Mouse (Mus musculus): ENCODE results near the gene Utp3.

Gene Utp3

GRCm38 (mm10) chr5:88569541-88569940, 15.3 kb downstream of the Utp3 start:
- no peak for DNase-seq (ENCODE audit: low spot score)

DNA sequence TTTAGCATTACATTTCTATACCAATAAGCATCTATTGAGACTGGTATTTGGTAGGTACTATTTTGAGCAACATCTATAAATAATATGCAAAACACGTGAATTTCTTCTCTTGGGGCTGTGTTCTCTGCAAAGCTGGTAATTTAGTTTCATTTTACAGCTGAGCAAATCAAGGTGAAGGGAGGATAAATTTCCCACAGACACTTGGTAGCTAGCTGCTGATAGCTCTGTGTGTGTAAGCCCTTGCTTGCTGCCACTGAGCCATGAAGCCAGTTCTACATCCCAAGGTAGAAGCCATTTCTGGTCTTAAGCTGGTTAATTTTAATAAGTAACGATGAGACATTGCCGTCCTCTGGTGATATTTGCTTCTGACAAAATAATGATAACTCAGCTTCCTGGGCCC, 20.6 kb downstream of the Utp3 start:
- no peak for DNase-seq (ENCODE audit: low spot score)

- DNase-seq (ENCODE audit: low spot score) = no peak
These were observed 21.5 kb downstream of the Utp3 start for GRCm38 (mm10) chr5:88575506-88576338.

DNA sequence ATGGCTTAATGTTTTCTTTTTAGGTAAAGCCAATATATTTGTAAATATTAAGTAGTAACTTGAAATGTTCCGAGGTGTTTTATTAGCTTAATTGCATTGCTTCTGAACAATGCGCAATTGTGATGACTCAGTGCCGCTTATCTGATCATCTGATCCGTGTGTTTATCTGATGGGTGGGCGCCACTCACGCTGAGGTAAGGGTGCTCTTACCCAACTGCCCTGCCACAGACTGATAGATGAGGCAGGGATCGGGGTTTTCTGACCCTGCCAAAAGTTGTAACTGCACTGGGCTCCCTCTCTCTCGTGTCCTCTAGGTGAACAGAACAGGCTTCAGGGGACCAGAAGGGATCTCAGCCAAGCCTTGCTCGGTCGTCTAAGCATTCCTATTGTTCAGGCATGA, 26.4 kb downstream of the Utp3 start:
- DNase-seq (ENCODE audit: low spot score) = no peak

DNA sequence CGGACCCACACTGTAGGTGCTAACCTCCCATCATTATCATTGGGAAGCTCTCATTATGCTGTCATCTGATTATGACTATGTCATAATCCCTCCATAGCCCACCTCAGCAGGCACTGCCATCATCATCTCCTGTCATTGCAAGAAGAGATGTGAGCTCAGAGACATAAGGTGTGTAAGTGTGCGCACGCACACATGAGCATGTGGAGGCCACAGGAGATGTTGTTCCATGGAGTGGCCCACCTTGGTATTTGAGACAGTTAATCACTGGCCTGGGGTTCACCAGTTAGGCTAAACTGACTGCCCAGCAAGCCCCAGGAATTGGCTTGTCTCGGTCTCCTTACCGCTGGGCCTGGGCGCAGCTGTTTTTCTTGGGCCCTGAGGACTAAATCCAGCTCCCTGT, 27.1 kb downstream of the Utp3 start:
- no peak for DNase-seq (ENCODE audit: low spot score)

- DNase-seq (ENCODE audit: low spot score) = no peak
These were observed 29.2 kb downstream of the Utp3 start for GRCm38 (mm10) chr5:88583271-88584031.

DNA sequence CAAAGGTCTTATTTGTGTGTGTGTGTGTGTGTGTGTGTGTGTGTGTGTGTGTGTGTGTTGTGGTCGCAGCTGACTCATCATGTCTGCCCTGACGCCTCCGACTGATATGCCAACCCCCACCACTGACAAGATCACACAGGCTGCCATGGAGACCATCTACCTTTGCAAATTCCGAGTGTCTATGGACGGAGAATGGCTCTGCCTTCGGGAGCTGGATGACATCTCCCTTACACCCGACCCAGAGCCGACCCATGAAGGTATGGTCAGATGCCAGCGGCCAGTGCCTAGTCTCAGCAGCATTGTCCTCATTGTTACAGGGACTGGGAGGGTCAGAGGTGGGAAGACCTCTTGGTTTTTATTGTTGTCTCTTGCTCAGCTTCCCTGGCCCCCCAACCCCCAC, 29.8 kb downstream of the Utp3 start:
- no peak for DNase-seq (ENCODE audit: low spot score)

DNA sequence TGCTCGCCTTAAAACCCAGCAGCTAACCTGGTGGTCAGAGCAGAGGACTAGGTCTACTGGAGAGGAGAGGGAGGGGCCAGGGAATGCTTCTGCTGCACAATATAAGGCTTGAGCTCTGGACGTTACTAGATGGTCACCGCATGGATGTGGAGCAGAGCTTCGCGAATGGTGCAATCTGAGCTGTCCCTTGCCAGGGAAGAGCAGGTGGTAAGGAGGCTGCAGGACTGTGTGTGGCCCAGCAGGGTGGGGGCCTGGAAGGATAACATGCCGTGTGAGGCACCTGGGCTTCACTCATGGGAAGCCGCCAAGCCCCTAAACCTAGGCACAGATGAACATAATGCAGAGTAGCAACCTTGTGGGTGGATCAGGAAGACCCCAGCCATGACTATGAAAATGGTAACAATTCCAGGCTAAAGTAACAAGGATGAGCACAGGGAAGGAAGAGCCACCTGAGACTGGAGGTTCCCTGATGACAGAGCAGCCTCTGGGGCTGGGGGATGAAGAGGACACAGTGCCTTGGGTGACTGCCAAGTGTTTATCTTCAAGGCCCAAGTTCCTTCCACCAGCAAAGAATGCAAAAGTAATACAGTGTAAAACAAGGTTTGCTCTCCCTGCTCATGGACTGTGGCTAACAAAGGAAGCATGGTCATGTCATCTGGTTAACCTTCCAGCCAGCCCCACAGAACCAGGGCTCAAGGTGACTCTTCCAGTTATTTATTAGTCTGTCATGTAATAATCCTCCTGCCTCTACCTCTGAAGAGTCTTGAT, 32.3 kb downstream of the Utp3 start:
- no peak for DNase-seq (ENCODE audit: low spot score)

- no peak for DNase-seq (ENCODE audit: low spot score)
These were observed 33.1 kb downstream of the Utp3 start for GRCm38 (mm10) chr5:88587211-88587934.

DNA sequence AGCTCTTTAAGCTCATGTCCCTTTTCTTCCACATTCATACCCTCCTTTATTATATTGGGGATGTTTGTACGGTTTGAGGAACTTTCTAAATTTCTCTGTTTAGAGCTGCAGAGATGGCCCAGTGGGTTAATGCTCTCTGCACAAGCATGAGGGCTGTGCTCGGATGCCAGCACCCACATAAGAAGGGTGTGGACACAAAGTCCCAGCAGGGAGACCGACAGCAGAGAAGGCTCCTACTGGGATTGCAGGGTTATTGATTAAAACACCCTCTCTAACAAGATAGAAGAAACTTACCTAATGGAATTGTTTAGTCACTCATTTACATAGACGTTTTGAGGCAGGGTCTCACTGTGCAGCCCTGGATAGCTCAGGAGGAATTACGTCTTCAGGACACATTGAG, 34.2 kb downstream of the Utp3 start:
- no peak for DNase-seq (ENCODE audit: low spot score)

- no peak for DNase-seq (ENCODE audit: low spot score)
These were observed 39.3 kb downstream of the Utp3 start for GRCm38 (mm10) chr5:88593421-88594172.

DNA sequence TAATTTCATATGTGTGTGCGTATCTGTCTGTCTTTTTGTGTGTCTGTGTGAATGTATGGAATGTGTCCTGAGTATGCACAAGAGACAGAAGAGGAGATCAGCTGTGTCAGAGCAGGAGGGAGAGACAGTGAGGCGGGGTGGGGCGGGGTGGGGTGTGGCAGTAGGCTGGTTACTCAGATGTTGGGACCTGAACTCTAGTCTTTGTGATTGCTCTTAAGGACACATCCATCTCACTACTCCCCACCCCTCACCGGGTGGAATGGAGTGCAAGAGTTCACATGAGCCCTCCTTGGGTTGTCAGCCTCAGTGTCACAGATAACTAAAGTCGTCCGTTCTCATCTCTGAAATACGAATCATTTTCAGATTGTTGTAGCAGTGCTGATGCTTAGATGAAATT, 39.9 kb downstream of the Utp3 start:
- DNase-seq (ENCODE audit: low spot score) = no peak

GRCm38 (mm10) chr5:88595537-88596455, 41.5 kb downstream of the Utp3 start:
- DNase-seq (ENCODE audit: low spot score) = no peak

- no peak for DNase-seq (ENCODE audit: low spot score)
These were observed 44.7 kb downstream of the Utp3 start for GRCm38 (mm10) chr5:88598961-88599360.

DNA sequence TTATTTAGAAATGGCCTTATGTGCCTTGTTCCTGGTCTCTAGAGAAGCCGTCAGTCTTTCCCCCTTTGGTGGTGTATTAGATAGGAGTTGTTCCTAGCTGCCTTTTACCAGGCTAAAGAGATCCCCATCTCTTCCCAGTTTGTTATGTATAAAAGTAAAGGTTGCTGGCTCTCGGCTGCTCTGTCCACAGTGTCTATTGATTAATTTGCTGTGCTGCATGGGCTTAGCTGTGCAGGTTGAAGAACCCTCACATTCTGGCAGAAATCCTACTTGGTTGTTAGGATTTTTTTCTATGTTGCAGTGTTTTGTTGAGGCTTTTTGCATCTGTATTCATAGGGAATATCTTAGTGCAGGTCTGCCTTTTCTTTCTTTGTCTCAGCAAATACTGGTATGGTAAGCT, 47.8 kb downstream of the Utp3 start:
- no peak for DNase-seq (ENCODE audit: low spot score)

GRCm38 (mm10) chr5:88602713-88603112, 48.5 kb downstream of the Utp3 start:
- no peak for DNase-seq (ENCODE audit: low spot score)

- no peak for DNase-seq (ENCODE audit: low spot score)
These were observed 49.8 kb downstream of the Utp3 start for GRCm38 (mm10) chr5:88604046-88604445.

GRCm38 (mm10) chr5:88604641-88605358, 50.5 kb downstream of the Utp3 start:
- DNase-seq (ENCODE audit: low spot score) = no peak
